Mouse (Mus musculus) limb, embryonic 13.5 days (tissue): ENCODE data around the gene 1110051M20Rik. TPM values are rescaled to one million over a fixed set of nuclear protein-coding genes. Genes with fewer than 3 reads are reported as not detected.

Experiments used
- ATAC-seq: fragments of 200-750 bp; cut with Nextera tagmentation; 2 replicates; pipeline ENCODE4 v1.8.0; 2017; ENCODE audit warnings: low read depth, moderate number of reproducible peaks, moderate TSS enrichment; ENCODE audit not compliant: low FRiP score
- H3K27ac ChIP-seq: fragments of 300-500 bp; sonication (generic); 2 replicates; pipeline ENCODE4 v1.5.1; 2015; ENCODE audit warnings: inconsistent platforms, mild to moderate bottlenecking, moderate library complexity
- H3K27me3 ChIP-seq: fragments of 300-500 bp; sonication (generic); 2 replicates; pipeline ENCODE4 v1.6.1; 2015; ENCODE audit warnings: mild to moderate bottlenecking, inconsistent platforms
- H3K36me3 ChIP-seq: fragments of 300-500 bp; sonication (generic); 2 replicates; pipeline ENCODE4 v1.6.1; 2015; ENCODE audit warnings: inconsistent platforms, mild to moderate bottlenecking, moderate library complexity
- H3K4me1 ChIP-seq: fragments of 300-500 bp; sonication (generic); 2 replicates; pipeline ENCODE4 v1.6.1; 2015; ENCODE audit warnings: inconsistent platforms
- H3K4me2 ChIP-seq: fragments of 300-500 bp; sonication (generic); replicated peaks from 2 replicates; pipeline ENCODE4 v1.6.1; 2015; ENCODE audit warnings: inconsistent platforms, mild to moderate bottlenecking, moderate library complexity
- H3K4me3 ChIP-seq: fragments of 300-500 bp; sonication (generic); 2 replicates; pipeline ENCODE4 v1.5.1; 2015; ENCODE audit warnings: moderate library complexity, mild to moderate bottlenecking, inconsistent platforms
- H3K9ac ChIP-seq: fragments of 300-500 bp; sonication (generic); 2 replicates; pipeline ENCODE4 v1.6.1; 2015; ENCODE audit warnings: mild to moderate bottlenecking, inconsistent platforms
- H3K9me3 ChIP-seq: fragments of 300-500 bp; sonication (generic); 2 replicates; pipeline ENCODE4 v1.6.1; 2016; ENCODE audit warnings: inconsistent platforms
- WGBS: fragments of 180-500 bp; shearing (Covaris S2); methylation state at CpG from one replicate; pipeline ENCODE4 v1.1.7; 2015; 5-methylcytosine and 5-hydroxymethylcytosine counted together
- polyA plus RNA-seq: library from polyadenylated mRNA; unstranded; fragments of >200 nt; fragmentation: Nextera tagmentation; extraction: Ambion mirVana; gene quantifications from 2 replicates; pipeline ENCODE4 v1.2.1, GENCODE M21; 2015

1110051M20Rik gene
- polyA plus RNA-seq, 1 experiment from 2014 or later: 79.4 TPM

DNA sequence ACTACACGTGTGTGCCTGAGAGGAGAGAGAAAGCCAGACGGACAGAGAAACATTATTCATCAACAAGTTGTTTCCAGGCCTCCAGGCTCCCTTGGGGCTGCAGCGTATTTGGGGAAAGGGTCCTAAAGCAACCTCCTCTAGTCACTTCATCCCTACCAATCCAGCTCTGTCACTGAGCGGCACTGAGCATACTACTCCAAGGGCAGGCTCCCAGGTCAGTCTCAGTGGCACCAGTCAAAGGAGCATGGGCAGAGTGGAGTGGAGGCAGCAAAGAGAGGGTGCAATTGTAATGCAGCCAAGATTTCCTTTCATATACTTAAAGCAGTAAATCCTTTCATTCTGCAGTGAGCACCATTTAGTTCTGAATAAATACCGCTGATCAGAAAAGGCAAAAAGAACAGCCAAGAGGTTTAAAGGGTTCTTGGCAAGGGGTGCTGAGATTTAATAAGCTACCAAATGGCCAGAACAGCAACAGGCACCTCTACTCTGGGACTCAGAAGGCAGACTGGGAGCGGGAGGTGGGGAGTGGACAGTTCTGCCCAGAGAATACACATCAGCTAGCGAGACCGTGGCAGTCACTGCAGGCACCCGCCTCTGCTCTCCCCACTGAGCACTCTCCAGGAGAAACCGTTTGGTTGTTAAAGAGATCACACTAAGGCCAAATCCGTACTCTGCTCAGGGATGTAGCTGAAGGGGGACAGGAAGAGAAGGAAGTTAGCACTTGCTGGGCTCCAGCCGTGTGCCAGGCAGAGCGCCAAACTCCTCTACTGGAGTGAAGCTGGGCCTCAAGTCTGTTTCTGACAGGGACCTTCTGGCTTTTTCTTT, 159.9 kb downstream of the 1110051M20Rik start:
- H3K4me2 ChIP-seq: peak overlapping the region; percentile 3; the same call in 1 of the 2 replicates
- no peaks in the 10 kb centered on the region for H3K27me3 ChIP-seq
- no peak for ATAC-seq
- H3K4me1 ChIP-seq: peaks cover 41% of the 10 kb centered on the region
- peaks cover 6% of the 10 kb centered on the region; the same call in 1 of the 2 replicates for H3K36me3 ChIP-seq
- peak overlapping the region; percentile 43; the same call in 1 of the 2 replicates for H3K9ac ChIP-seq
- H3K4me3 ChIP-seq: no peak overlapping the region
- peak overlapping the region; percentile 79 for H3K27ac ChIP-seq
- no peaks in the 10 kb centered on the region for H3K9me3 ChIP-seq
- 39% methylated on average over 13 of the region's 13 CpGs for WGBS

DNA sequence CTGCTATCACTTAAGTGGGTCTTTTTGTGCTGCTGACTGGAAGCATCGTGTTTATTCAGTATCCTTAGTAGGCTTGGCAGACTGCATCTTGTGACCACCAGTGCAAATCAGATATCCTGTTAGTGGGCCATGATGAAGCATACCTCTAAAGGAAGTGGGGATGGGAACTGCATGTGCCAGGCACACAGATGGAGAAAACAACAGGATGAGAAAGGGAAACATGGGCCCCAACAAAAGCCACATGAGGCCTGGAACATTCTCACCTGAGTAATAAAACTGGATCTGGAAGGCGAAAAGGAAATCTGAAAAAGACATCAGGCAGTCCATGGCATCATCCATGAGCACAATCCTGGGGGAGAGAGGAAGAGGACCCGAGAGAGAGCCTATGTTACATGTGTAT, 160.5 kb downstream of the 1110051M20Rik start:
- Histone ChIP-seq H3K4me1 (peaks cover 43% of the 10 kb centered on the region), H3K27ac (peak overlapping the region; percentile 79), H3K4me3 (no peak overlapping the region), H3K36me3 (peaks cover 6% of the 10 kb centered on the region; the same call in 1 of the 2 replicates), H3K27me3 (no peaks in the 10 kb centered on the region), H3K9me3 (no peaks in the 10 kb centered on the region), H3K4me2 (peak overlapping the region; percentile 3; the same call in 1 of the 2 replicates), H3K9ac (peak overlapping the region; percentile 43; the same call in 1 of the 2 replicates)
- WGBS: 58% methylated on average over 3 of the region's 3 CpGs
- ATAC-seq: no peak

- no peak overlapping the region for H3K9ac ChIP-seq
- 0 out of 2 replicates have a peak overlapping the region, but pooled peaks have one; percentile 48 for H3K27ac ChIP-seq
- no peak overlapping the region for H3K4me2 ChIP-seq
- H3K4me3 ChIP-seq: no peak overlapping the region
- WGBS: 44% methylated on average over 5 of the region's 5 CpGs
- no peaks in the 10 kb centered on the region for H3K27me3 ChIP-seq
- peaks cover 14% of the 10 kb centered on the region for H3K36me3 ChIP-seq
- H3K4me1 ChIP-seq: peaks cover 44% of the 10 kb centered on the region
- ATAC-seq: no peak
- H3K9me3 ChIP-seq: no peaks in the 10 kb centered on the region
Measured at GRCm38 (mm10) chr2:91281366-91281765, 163.1 kb downstream of the 1110051M20Rik start.

DNA sequence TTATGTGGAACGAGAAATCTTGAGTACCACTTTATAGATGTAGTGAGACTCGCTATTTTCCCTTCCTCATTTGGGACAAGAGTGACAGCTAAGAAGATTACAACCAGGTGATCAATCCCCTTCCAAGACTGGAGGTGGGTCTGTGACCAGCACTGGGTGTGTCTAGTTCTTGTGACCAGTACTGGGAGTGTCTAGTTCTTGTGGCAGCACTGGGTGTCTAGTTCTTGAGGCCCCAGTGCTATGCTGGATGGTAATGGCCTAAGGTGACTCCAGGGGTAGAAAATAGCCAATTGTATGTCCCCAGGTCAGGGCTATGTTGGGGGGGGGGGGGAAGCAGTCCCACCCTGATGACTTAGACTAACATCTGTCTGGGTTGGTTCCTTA, 165.1 kb downstream of the 1110051M20Rik start:
- H3K9ac ChIP-seq: no peak overlapping the region

DNA sequence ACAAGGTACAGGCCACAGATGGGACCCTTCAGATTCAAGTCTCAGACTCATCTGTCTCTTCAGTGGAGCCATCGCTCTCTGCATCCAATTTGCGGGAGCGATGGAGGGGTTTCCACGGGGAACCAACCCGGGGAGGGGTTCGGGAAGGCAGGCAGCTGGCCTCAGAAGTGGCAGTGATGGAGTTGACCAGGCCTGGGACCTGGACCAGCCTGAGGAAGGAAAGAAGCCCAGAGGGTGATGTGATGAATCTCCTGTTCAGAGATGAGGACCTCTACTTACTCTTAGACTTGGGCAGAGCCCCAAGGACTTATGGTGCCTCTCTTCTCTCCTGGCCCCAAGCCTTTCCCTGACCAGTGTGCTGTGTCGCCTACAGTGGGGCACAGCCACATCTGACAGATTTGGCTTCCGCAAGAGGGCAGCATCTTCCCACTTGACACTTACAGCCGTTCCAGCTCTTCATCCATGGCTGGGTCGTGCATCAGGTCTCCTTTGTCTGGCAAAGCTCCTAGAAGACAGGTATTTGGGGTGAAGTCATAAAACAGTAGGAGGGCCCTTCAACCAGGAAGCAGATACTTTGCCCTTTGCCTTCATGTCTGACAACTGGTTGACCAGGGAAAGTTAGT, 165.6 kb downstream of the 1110051M20Rik start:
- no peak overlapping the region for H3K4me3 ChIP-seq
- H3K9me3 ChIP-seq: no peaks in the 10 kb centered on the region
- peaks cover 28% of the 10 kb centered on the region for H3K4me1 ChIP-seq
- no peak overlapping the region for H3K9ac ChIP-seq
- WGBS: 36% methylated on average over 10 of the region's 10 CpGs
- no peak overlapping the region for H3K4me2 ChIP-seq
- H3K27me3 ChIP-seq: no peaks in the 10 kb centered on the region
- H3K27ac ChIP-seq: no peak overlapping the region
- H3K36me3 ChIP-seq: peaks cover 39% of the 10 kb centered on the region
- ATAC-seq: 0 out of 2 replicates have a peak, but pooled peaks have one; percentile 48

More for the DNA sequence above, 165.1 kb downstream of the 1110051M20Rik start:
- Histone ChIP-seq H3K9me3 (no peaks in the 10 kb centered on the region), H3K27ac (no peak overlapping the region), H3K36me3 (peaks cover 34% of the 10 kb centered on the region), H3K4me2 (no peak overlapping the region), H3K4me3 (no peak overlapping the region), H3K4me1 (peaks cover 33% of the 10 kb centered on the region), H3K27me3 (no peaks in the 10 kb centered on the region)
- ATAC-seq: no peak
- 40% methylated on average over 2 of the region's 2 CpGs for WGBS

DNA sequence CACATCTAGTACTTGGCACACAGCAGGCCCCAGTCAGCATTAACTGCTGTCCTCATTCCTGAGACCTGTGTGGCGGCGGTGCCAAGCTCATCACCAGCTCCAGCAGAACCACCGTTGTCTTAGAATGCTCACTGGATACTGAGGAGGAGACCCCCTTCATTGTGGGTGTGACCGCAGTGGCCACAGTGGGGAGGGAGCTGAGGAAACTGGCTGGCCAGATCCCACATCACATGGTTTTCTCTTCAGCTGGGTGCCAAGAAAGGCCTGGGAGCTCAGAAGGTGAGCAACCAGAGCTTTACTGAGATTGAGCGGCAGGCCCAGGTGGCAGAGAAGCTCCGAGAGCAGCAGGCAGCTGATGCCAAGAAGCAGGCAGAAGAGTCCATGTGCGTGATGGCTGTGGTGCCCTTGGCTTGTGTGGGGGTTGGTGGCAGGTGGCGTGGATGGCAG, 174.8 kb downstream of the 1110051M20Rik start:
- Histone ChIP-seq H3K4me2 (no peak overlapping the region), H3K4me3 (no peak overlapping the region), H3K9ac (no peak overlapping the region), H3K4me1 (peaks cover 10% of the 10 kb centered on the region), H3K27me3 (no peaks in the 10 kb centered on the region), H3K27ac (no peak overlapping the region), H3K9me3 (no peaks in the 10 kb centered on the region), H3K36me3 (peaks cover 82% of the 10 kb centered on the region)
- WGBS: 92% methylated on average over 8 of the region's 8 CpGs
- ATAC-seq: no peak

- ATAC-seq: no peak
- H3K27me3 ChIP-seq: no peaks in the 10 kb centered on the region
- 80% methylated on average over 2 of the region's 2 CpGs for WGBS
- no peak overlapping the region for H3K9ac ChIP-seq
- peaks cover 20% of the 10 kb centered on the region for H3K4me1 ChIP-seq
- no peak overlapping the region for H3K4me3 ChIP-seq
- no peak overlapping the region for H3K4me2 ChIP-seq
- H3K27ac ChIP-seq: no peak overlapping the region
- H3K9me3 ChIP-seq: no peaks in the 10 kb centered on the region
- peaks cover 79% of the 10 kb centered on the region for H3K36me3 ChIP-seq
Measured at GRCm38 (mm10) chr2:91268706-91269105, 175.8 kb downstream of the 1110051M20Rik start.

- Histone ChIP-seq H3K4me1 (peaks cover 20% of the 10 kb centered on the region), H3K4me3 (no peak overlapping the region), H3K36me3 (peaks cover 79% of the 10 kb centered on the region), H3K27ac (no peak overlapping the region), H3K27me3 (no peaks in the 10 kb centered on the region), H3K9ac (no peak overlapping the region), H3K4me2 (no peak overlapping the region), H3K9me3 (no peaks in the 10 kb centered on the region)
- WGBS: 91% methylated on average over 3 of the region's 3 CpGs
- no peak for ATAC-seq
Measured at GRCm38 (mm10) chr2:91268042-91268441, 176.5 kb downstream of the 1110051M20Rik start.

DNA sequence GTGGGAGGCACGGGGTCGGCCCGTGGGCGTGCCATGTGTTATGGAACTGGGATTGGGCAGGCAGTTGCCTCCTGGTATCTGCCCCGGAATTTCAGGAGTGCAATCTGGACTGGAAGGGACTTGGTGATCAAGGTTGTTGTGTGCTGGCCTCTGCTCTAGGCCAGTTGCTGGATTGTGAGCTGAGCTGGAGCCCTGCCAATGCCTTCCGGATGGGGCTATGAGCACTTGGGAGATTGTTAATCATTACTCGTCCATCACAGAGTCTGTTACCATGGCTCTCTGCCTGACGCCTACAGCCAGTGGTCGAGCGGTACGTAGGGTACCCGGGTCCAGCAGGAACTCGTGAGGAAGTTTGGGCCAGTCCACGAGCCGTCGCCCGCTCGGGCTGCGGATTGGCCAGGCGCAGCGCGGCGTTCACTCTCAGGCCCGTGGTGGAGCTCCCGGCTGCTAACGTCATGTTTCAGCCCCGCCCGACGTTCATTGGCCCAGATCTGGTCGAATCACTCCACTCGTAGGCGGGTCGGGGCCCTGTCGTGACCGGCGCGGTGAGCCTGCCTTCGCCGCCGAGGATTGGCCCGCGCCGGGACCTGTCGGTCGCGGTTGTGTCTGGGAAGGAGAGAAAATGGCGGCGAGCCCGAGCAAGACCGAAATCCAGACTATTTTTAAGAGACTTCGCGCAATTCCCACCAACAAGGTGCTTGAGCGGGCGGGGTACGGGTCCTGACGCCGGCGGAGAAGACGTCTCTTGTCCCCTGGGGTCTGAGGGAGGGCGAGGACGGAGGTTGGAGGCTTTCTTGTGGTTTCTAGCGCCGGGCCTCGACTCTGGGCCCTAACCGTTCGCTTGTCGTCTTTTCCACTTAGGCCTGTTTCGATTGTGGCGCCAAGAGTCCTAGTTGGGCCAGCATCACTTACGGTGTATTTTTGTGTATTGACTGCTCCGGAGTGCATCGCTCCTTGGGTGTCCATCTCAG, 179.5 kb downstream of the 1110051M20Rik start, which contains the start of gene Arfgap2:
TSS of gene Arfgap2 (plus strand) at position 264 of the 971 bp plus-strand sequence.
- 1% methylated on average over 72 of the region's 72 CpGs for WGBS
- H3K9me3 ChIP-seq: no peaks in the 10 kb centered on the region
- H3K27me3 ChIP-seq: no peaks in the 10 kb centered on the region
- H3K4me2 ChIP-seq: peak within 1 kb of the TSS; percentile 86
- H3K9ac ChIP-seq: peak within 1 kb of the TSS; percentile 93
- H3K27ac ChIP-seq: peak within 1 kb of the TSS; percentile 87
- ATAC-seq: peak; percentile 99
- peak within 1 kb of the TSS; percentile 85 for H3K4me3 ChIP-seq
- peaks cover 77% of the 10 kb centered on the region for H3K36me3 ChIP-seq
- peaks cover 20% of the 10 kb centered on the region for H3K4me1 ChIP-seq

- ATAC-seq: no peak
- Histone ChIP-seq H3K4me3 (peak overlapping the region; percentile 85), H3K9ac (peak overlapping the region; percentile 93), H3K36me3 (peaks cover 68% of the 10 kb centered on the region), H3K27me3 (no peaks in the 10 kb centered on the region), H3K4me1 (peaks cover 20% of the 10 kb centered on the region), H3K27ac (peak overlapping the region; percentile 80; the same call in 1 of the 2 replicates), H3K9me3 (no peaks in the 10 kb centered on the region), H3K4me2 (peak overlapping the region; percentile 86)
- WGBS: 86% methylated on average over 17 of the region's 17 CpGs
Measured at GRCm38 (mm10) chr2:91263692-91264660, 180.5 kb downstream of the 1110051M20Rik start.
